Mouse (Mus musculus) kidney, postnatal 36 days (tissue): ENCODE data around the gene Gm20388.

Experiments used
- DNase-seq, 2 experiments: peaks; one replicate each; pipeline ENCODE4 v3.0.0; 2021 to 2022; ENCODE audit warnings: mixed read lengths in 2 of 2

The Gm20388 gene

DNA sequence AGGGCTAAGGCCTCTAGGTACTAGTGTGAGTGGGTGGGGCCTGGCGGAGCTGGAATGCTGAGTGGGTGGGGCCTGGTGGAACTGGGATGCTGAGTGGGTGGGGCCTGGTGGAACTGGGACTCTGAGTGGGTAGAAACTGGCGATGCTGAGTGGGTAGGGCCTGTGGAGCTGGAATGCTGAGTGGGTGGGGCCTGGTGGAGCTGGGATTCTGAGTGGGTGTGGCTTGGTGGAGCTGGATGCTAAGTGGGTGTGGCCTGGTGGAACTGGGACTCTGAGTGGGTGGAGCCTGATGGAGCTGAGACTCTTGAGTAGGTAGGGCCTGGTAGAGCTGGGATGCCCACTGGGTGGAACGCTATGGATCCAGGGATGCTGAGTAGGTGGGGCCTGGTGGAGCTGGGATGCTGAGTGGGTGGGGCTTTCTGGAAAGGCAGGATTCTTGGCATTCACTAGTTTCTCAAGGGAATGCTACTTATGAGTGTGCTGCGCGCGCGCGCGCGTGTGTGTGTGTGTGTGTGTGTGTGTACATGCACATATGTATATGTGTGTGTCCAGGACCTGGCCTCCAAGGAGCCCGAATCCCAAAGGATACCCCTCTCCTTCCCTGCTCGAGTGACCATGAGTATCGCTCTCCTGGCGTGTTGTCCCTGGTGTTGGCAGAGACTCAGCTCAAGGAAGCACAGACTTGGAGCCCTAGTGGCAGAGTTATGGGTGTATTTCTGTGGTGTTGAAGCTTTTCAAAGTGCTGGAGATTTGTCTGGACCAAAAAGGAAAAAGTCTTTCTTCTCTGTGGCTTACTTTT is 608.3 kb downstream of the Gm20388 start:
- DNase-seq: no peak

- no peak for DNase-seq
Measured at GRCm38 (mm10) chr8:120520287-120520686, 609.6 kb downstream of the Gm20388 start.

- no peak for DNase-seq
Measured at GRCm38 (mm10) chr8:120520707-120521590, 610.3 kb downstream of the Gm20388 start.

DNA sequence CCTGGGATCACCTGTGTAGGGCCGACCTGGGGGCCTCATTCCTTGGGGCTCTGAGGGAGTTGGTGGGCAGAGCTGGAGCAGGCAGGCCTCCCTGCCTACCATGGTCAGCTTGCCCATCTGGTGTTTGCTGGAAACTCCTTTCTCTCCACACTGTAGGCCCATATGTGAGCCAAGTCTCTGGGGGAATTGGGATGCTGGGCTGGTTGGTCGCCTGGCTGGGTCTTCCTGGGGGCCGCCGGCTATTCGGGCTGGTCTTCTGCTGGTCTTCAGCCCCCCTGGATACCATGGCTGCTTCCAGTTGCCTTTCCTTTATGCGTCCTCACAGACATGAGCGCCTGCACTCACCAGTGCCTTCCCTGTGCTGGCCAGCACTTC is 610.9 kb downstream of the Gm20388 start:
- DNase-seq: no peak

DNA sequence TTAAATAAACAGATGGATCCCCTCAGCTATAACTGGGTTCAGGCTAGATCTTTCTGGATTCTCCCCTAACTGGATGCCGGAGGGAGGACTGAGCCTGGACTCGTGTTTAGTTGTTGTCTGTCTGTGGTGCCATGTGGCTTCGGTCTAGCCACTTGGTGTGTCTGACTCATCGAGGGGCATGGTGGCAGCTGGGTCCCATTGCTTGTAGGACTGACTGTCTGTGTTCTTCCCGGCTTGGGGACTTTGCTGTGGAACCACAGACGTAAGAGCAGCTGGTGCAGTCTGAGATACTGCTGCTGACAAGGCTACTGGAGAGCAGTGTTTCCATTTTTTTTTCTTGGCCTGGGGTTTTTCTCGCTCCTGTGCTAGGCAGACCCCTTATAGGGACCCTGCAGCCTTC is 613.0 kb downstream of the Gm20388 start:
- DNase-seq: no peak

DNA sequence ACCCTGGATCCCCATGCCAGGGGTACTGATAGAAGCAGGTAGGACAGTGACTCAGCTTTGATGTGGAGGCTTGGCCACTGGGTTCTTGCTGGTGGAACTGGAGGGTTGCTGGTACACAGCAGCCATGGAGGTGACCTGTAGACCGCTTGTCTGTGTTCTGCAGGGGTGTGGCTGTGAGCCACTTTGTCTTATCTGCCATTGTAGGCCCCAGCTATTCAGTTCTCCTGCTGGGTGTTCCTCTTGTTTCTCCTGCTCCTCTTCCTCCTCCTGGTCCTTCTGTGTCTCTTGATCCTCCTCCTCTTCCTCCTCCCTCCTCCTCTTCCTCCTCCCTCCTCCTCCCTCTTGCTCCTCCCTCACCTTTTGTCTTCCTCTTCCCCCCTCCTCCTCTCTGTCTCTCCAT is 614.5 kb downstream of the Gm20388 start:
- DNase-seq: no peak

DNA sequence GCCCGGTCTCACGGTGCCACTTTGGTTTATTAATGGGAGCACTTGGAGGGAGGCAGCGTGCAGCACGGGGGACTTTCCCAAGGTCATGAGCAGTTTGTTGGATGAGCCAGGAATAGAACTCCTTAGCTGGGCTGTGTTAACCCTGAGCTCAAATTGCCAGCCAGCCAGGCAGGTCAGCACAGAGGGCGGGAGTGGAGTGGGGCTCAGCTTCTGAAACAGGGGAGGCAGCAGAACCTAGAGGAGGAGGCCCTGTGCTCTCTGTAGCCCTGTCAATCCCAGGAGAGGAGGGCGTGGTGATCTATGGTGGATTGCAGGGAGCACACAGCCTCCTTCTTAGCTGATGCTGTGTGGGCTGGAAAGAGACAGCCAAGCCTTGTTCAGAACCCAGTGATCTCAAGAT is 615.2 kb downstream of the Gm20388 start:
- no peak for DNase-seq

- no peak for DNase-seq
Measured at GRCm38 (mm10) chr8:120526577-120526976, 615.9 kb downstream of the Gm20388 start.

DNA sequence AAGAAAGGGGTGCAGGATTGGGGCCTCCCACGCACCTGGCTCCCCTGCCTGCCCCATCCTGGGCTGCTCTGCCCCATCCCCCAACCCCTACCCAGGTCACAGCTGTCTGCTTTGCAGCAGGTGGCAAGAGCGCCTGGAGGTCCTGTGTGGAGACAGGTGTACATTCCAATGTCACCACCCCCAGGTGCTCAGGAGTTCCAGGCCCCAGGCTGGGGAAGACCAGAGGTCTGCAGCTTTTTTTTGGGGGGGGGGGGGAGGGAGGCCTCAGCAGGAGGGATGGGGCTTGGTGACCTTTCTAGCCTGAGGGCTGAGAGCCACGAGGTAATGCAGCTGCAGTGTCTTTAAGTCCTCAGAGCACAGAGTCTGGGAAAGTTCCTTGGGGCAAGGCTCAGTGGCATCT is 617.7 kb downstream of the Gm20388 start:
- DNase-seq: no peak

DNA sequence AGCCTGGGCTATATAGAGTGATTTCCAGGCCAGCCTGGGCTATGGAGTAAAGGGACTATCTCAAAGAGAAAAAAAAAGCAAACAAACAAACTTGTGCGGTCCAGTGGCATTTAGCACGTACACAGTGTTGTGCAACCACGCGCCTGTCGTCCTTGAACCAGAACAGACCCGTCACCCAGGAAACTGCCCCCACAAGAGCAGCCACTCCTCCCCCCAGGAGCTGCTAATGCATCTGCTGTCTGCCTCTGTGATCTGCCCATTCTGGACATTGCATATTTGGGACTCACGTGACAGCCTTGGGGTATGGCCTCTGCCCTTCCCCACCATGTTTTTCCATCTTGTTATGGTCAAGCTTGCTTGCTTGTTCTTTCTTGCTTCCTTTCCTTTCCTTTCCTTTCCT is 618.6 kb downstream of the Gm20388 start:
- DNase-seq: peak; percentile 56 to 63

DNA sequence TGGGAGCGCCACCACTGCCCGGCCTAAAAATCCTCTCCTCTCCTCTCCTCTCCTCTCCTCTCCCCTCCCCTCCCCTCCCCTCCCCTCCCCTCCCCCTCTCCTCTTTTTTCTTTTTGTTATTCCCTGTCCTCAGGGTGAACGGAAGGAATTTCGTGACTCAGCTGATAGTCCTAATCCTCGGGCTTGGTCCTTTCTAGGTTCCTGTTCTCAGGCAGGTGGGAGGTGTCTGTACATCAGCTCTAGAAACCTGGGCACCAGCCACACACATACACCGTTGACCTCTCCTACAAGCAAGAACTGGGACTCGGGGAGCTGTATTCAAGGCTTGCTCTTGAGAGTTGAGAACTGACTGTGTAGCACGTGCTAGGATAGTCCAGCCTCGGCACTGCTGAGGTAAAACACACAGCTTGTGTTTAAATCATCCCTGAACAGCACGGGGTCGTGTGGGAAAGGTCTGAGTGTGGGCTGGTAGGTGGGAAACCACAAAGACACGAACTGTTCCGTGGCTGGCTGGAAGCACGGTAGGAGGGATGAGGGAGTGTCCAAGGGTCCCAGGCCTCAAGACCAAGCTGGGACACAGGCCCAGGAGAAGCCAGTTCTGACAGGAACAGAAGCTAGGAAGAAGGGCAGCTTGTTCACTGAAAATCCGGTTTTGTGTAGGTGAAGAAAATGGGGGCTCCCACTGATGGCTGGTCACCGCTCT is 620.5 kb downstream of the Gm20388 start:
- no peak for DNase-seq

- DNase-seq: no peak
Measured at GRCm38 (mm10) chr8:120531775-120532516, 621.3 kb downstream of the Gm20388 start.

GRCm38 (mm10) chr8:120532517-120533215 is 622.0 kb downstream of the Gm20388 start:
- no peak for DNase-seq

DNA sequence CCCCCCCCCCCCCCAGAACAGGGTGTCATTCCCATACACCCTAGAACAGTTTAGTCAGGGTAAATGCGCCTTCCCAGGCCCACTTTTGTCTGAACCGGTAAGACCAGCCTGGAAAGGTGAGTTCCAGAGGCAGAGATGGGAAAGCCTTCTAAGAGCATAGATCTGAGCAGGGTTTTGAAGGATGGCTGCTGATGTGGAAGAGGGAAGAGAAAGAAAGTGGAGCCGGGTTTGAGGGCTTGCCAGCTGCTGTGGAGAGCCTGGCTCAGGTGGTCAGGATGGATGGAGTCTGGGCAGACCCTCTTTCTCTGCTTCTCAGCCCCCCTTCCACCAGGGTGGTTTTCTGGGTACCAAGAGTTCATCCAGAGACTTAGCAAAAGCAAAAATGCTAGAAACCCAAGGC is 622.7 kb downstream of the Gm20388 start:
- no peak for DNase-seq

DNA sequence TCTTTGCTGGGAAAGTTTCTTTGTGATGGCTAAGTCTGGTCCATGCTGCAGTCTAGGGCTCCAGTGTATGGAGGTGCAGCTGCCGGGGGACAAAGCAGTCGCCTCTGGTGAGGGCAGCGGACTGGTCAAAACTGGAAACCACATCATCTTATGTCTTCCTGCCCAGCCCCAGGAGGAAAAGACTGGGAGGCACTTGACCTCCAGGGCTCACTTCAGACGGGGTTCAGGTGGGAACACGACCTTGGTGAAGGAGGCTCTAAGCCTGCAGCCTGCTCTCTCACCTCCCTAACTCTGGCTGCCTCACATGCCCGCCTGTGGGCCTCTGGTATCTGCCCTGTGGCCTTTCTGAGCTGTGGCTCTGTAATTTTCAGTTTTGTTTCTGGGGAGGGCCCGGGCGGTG is 623.4 kb downstream of the Gm20388 start:
- DNase-seq: no peak

GRCm38 (mm10) chr8:120534504-120535368 is 624.1 kb downstream of the Gm20388 start:
- DNase-seq: peak; percentile 89 to 90

DNA sequence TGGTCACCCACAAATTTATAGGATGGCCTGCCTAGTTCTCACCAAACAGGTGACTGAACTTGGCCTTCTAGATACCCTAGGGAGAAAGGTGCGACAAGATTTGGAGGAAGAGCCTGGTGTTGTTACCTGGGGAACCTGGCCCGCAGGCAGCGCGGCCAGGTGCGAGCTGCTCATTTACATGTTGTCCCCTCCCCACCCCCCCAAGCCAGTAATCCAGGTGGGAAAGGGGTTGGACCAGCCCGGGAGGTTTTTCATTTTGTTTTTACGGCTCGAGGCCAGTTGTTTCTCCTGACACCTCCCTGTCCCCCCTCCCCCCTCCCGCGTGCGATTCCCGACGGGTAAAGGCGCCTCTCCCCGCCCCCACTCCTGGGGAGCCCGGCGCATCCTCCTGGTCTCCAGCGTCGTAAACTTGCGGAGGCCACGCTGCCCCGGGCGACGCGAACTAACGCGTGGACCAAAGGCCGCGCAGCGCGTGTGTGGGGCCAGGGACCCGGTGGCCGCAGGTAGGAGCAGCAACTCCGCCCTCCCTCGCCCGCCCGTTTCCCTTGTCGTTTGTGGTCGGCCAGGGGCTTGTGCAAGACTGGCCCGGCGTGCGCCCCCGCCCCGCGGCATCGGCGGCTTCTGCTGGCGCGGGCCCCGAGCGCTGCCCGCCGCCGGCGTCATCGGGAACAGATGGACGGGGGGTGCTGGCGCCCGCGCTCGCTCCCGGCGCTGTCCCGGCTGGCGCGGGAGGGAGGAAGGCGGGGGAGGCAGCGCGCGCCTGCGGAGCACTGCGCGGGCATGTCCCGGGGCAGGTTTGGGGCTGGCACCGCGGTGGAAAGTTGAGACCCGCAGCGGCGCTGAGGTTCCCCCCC is 625.0 kb downstream of the Gm20388 start:
- DNase-seq: peak; percentile 45 to 67

DNA sequence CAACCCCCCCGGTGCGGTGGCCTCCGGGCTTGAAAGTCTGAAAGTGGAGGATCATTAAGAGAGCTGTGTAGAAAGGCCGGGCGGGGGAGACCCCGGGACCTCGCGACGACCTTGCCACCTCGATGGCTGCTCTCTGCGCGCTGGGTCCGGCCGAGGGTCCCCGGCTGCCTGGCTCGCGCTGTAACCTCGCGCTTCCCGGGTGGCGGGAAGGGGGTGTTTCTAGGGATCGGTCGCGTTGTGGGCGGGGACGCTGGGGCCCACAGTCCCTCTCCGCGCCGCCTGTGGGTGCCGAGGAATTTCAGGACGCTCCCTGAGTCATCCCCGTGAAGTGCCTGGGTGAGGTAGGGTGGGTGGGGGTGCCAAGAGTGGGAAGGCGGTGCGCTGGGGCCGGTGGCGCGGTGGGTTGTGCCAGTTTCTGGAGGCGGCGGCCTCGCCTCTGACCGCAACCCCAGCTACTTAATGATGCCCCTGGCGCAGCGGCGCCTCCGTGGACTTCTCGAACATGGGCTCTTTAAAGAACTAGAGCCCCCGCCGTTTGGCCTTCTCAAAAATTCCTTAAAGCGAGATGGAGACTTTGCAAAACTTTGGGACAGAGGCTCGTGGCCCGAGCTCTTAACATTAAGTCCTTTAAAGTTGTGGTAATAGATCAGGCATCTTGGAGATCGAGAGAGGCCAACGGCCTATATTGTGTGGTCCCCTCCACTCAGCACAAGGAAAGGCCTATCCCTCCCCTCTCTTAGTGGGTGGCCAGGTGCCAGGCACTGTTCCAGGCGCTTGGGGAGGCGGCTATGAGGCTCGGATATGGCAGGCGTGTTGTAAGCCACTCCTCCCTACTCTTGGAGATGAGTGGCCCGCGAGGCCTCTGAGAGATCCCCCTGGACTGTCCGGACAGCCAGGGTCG is 625.9 kb downstream of the Gm20388 start:
- DNase-seq: peak in 1 of 2 experiments; percentile 49
